Mouse (Mus musculus) neutrophil, adult 65 days (primary cell): ENCODE results near the gene Stra8. TPM values are rescaled to one million over a fixed set of nuclear protein-coding genes. Genes with fewer than 3 reads are reported as not detected.

Experiments used
- total RNA-seq: library from RNA; stranded (reverse); gene quantifications from 2 replicates; pipeline ENCODE4 v1.2.4, GENCODE M21; 2023

Gene Stra8
- not detected in 2 replicates for total RNA-seq

GRCm38 (mm10) chr6:34919956-34920355 is at the start of gene Stra8:
Gene Stra8, plus strand, starts transcription at chr6:34920163.

GRCm38 (mm10) chr6:34877509-34878321 is 42.2 kb upstream of the Stra8 start, which contains the start of gene Cyren:
Gene Cyren, minus strand, starts transcription at chr6:34878060.

GRCm38 (mm10) chr6:34910371-34911219 is 9.4 kb upstream of the Stra8 start, which contains the start of gene Wdr91:
Gene Wdr91, minus strand, starts transcription at chr6:34910876.

GRCm38 (mm10) chr6:34988081-34988761 is 68.3 kb downstream of the Stra8 start, which contains the start of gene Slc23a4:
Gene Slc23a4, minus strand, starts transcription at chr6:34988404.

Other genes with a start within 250 kb of the Stra8 start
- 0.60 and 0.64 TPM in 2 replicates for gene Agbl3, start 139.7 kb upstream of the Stra8 start, total RNA-seq
- 6.2 and 8.7 TPM in 2 replicates for gene Tmem140, start 57.0 kb upstream of the Stra8 start, total RNA-seq
- gene Cyren, start 42.1 kb upstream of the Stra8 start, total RNA-seq = 11.2 and 11.3 TPM in 2 replicates
- 24.4 and 26.0 TPM in 2 replicates for gene Wdr91, start 9.3 kb upstream of the Stra8 start, total RNA-seq
- gene Slc23a4, start 68.2 kb downstream of the Stra8 start, total RNA-seq = not detected in 2 replicates
- 20.7 and 34.3 TPM in 2 replicates for gene Cnot4, start 213.6 kb downstream of the Stra8 start, total RNA-seq